In the genomic region with DNA sequence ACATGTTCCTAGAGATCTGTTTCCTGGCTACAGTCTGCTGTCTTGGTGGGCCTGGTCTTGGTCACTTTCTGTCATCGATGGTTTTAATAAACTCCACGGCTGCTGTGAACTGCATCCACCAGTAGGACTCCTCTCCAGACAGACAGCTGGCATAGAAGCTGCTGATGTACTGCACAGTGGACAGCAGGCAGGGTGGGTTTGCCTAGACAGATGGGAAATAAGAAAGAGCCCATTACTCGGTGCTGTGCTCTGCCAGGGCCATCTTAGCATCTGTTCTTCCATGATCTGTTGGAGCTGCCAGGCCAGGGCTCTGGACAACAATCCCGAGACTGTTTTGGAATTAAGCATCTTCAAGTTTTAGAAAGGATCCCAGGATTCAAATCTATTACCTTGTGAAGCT, we compare ENCODE assay signal across 20 mouse cellular contexts.
"Had no signal": no experiment of that assay in that cellular context is flagged by ENCODE, and none has a peak within 500 bp of the region (broad histone marks: within the 10 kb centered on the region; RNA-seq: fewer than 3 reads in every experiment).

No protein-coding gene starts in this region.

- H3K4me1 ChIP-seq: kidney, embryonic 15.5 days; limb, embryonic 15.5 days; midbrain, embryonic 12.5 days; stomach, embryonic 15.5 days had no signal

- H3K27ac ChIP-seq: kidney, embryonic 15.5 days; limb, embryonic 12.5 days; limb, embryonic 15.5 days; liver, embryonic 14.5 days; macrophage; midbrain, embryonic 12.5 days; stomach, embryonic 15.5 days had no signal

- H3K9ac ChIP-seq: kidney, embryonic 15.5 days; limb, embryonic 12.5 days; limb, embryonic 15.5 days; liver, embryonic 14.5 days; liver, postnatal 0 days; lung, embryonic 14.5 days; midbrain, embryonic 12.5 days; stomach, embryonic 15.5 days had no signal

- H3K4me3 ChIP-seq: kidney, embryonic 15.5 days; limb, embryonic 12.5 days; limb, embryonic 15.5 days; midbrain, embryonic 12.5 days; stomach, embryonic 15.5 days had no signal

- ATAC-seq: liver, postnatal 0 days; lung, postnatal 0 days; midbrain, embryonic 16.5 days had no signal

- H3K27me3 ChIP-seq: kidney, embryonic 15.5 days; limb, embryonic 12.5 days; limb, embryonic 15.5 days; midbrain, embryonic 12.5 days; stomach, embryonic 15.5 days had no signal

- DNase-seq: kidney, adult 11 months; kidney, adult 8-10 months; kidney, postnatal 10 days; kidney, postnatal 36 days; layer of hippocampus, adult 9-11 months; liver, postnatal 0 days; lung, embryonic 14.5 days; right cerebral cortex, postnatal 25 days; spleen, adult 18-20 months; thymus, postnatal 25 days had no signal

- H3K4me2 ChIP-seq: kidney, embryonic 15.5 days; limb, embryonic 12.5 days; limb, embryonic 15.5 days; liver, embryonic 11.5 days; lung, embryonic 14.5 days; midbrain, embryonic 12.5 days; stomach, embryonic 15.5 days had no signal

- H3K9me3 ChIP-seq: kidney, embryonic 15.5 days; limb, embryonic 12.5 days; limb, embryonic 15.5 days; midbrain, embryonic 12.5 days; stomach, embryonic 15.5 days had no signal
